Mouse (Mus musculus): ENCODE data around the gene Pparg.

- TF ChIP-seq CTCF (IDR thresholded peaks at IDR 0.05; ENCODE audit: insufficient read depth, low read depth, low read length) (no peak), POLR2A (IDR thresholded peaks at IDR 0.05; ENCODE audit: insufficient read depth, low read depth, low read length) (no peak)
These were observed 48.0 kb upstream of the Pparg start for GRCm38 (mm10) chr6:115312780-115313179.
